Mouse (Mus musculus): ENCODE results near the gene Gm3409.

DNA sequence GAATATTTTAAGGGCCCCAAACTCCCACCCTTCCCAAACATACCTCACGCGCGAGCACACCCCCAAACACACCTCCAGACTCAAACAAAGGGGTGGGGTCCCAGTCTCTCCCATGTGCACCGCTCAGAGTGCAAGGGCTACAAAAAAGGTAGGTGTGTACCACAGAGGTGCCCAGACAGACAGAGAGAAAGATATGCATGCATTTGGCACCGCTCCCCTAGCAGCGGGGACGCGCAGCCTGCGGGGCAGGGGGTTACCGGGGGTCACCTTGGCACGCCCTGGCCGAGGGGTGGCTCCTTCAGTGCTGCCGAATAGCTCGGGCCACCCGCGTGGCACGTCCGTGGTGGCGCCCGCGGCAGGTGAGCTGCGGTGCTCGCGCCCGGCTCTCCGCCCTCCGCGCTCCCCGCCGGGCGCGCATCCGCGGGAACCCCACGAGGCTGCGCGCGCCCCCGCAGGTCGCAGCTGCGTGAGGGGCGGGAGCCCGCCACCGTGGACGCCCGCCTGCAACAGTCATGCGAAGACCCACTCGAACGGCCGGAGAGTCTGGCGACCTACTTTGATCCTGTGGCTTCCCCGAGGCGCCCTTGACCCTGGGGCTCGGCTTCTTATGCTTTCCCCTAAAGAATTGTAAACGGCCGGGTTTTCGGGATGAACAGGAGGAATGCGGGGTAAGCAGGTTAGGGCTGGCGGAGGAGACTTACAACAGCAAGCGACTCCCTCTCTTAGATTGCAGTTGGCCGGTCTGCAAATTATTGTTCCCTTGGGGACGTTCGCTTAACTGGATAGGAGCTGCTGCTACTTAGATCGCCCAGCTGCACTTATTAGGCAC is 47.2 kb downstream of the Gm3409 start, which contains the start of gene Gpr12:
- TF ChIP-seq CTCF (conservative IDR thresholded peaks at IDR 0.05; ENCODE audit: low read length): no peak
- no peak for TF ChIP-seq NANOG (IDR thresholded peaks at IDR 0.05; ENCODE audit: borderline replicate concordance, low read length)
- no peak for TF ChIP-seq POU5F1 (IDR thresholded peaks at IDR 0.05; ENCODE audit: borderline replicate concordance, low read length)
